Mouse (Mus musculus): Measurements from ENCODE around the gene Bcl7a.

The Bcl7a gene

GRCm38 (mm10) chr5:123416566-123417518, 73.2 kb downstream of the Bcl7a start:
- DNase-seq (ENCODE audit: low read depth, low spot score): no peak

- no peak for DNase-seq (ENCODE audit: low read depth, low spot score)
Measured at GRCm38 (mm10) chr5:123423885-123424284, 80.3 kb downstream of the Bcl7a start.

All from brain, embryonic 18.5 days (tissue).